Mouse (Mus musculus): ENCODE measurements around the gene Klhl26. TPM values are rescaled to one million over a fixed set of nuclear protein-coding genes. Genes with fewer than 3 reads are reported as not detected.
"Not testable (repeated sequence)": the region's sequence is repeated elsewhere in the genome, so short reads cannot be mapped to it uniquely, and the experiment has no call there.

The Klhl26 gene
- polyA plus RNA-seq, 1 experiment from 2014 or later = 37.5 TPM

GRCm38 (mm10) chr8:70511174-70511573, 34.4 kb upstream of the Klhl26 start:
- not testable (repeated sequence) for H3K27me3 ChIP-seq (replicated peaks; ENCODE audit: control insufficient read depth, insufficient read depth, low read length); ATAC-seq
- 85% methylated on average over 6 of the region's 6 CpGs for WGBS

GRCm38 (mm10) chr8:70510228-70510915, 33.6 kb upstream of the Klhl26 start, which contains the start of gene Uba52:
Gene Uba52, minus strand, starts transcription at chr8:70510801.
- H3K27me3 ChIP-seq (replicated peaks; ENCODE audit: control insufficient read depth, insufficient read depth, low read length) = no peaks in the 10 kb centered on the region
- ATAC-seq = peak; percentile 87
- H3K4me3 ChIP-seq (ENCODE audit: low read length) = peak within 1 kb of the TSS; percentile 97
- peaks cover 23% of the 10 kb centered on the region for H3K4me1 ChIP-seq (ENCODE audit: control insufficient read depth, insufficient read depth, low read depth, low read length)
- WGBS = under 1% methylated on average over 61 of the region's 74 CpGs
- peaks cover 15% of the 10 kb centered on the region for H3K36me3 ChIP-seq (ENCODE audit: control insufficient read depth, insufficient read depth, low read length)
- H3K4me2 ChIP-seq (ENCODE audit: low read length) = peak within 1 kb of the TSS; percentile 100
- peak within 1 kb of the TSS; percentile 98 for H3K9ac ChIP-seq (ENCODE audit: low read depth, low read length)
- H3K27ac ChIP-seq (ENCODE audit: low read depth, low read length) = peak within 1 kb of the TSS; percentile 94
- no peaks in the 10 kb centered on the region for H3K9me3 ChIP-seq (ENCODE audit: control insufficient read depth, low read length)

More at GRCm38 (mm10) chr8:70511174-70511573, 34.4 kb upstream of the Klhl26 start:
- Histone ChIP-seq H3K4me2 (ENCODE audit: low read length) (peak overlapping the region; percentile 54), H3K4me3 (ENCODE audit: low read length) (peak overlapping the region; percentile 97), H3K36me3 (ENCODE audit: control insufficient read depth, insufficient read depth, low read length) (peaks cover 15% of the 10 kb centered on the region), H3K4me1 (ENCODE audit: control insufficient read depth, insufficient read depth, low read depth, low read length) (peaks cover 17% of the 10 kb centered on the region)
- not testable (repeated sequence) for H3K9me3 ChIP-seq (ENCODE audit: control insufficient read depth, low read length); H3K27ac ChIP-seq (ENCODE audit: low read depth, low read length); H3K9ac ChIP-seq (ENCODE audit: low read depth, low read length)

- H3K36me3 ChIP-seq (ENCODE audit: control insufficient read depth, insufficient read depth, low read length) = peaks cover 15% of the 10 kb centered on the region
- H3K4me3 ChIP-seq (ENCODE audit: low read length) = peak overlapping the region; percentile 97
- no peaks in the 10 kb centered on the region for H3K9me3 ChIP-seq (ENCODE audit: control insufficient read depth, low read length)
- H3K4me1 ChIP-seq (ENCODE audit: control insufficient read depth, insufficient read depth, low read depth, low read length) = peaks cover 32% of the 10 kb centered on the region
- ATAC-seq = no peak
- peak overlapping the region; percentile 98 for H3K9ac ChIP-seq (ENCODE audit: low read depth, low read length)
- H3K4me2 ChIP-seq (ENCODE audit: low read length) = peak overlapping the region; percentile 100
- WGBS = 18% methylated on average over 25 of the region's 25 CpGs
- no peak overlapping the region for H3K27ac ChIP-seq (ENCODE audit: low read depth, low read length)
- no peaks in the 10 kb centered on the region for H3K27me3 ChIP-seq (replicated peaks; ENCODE audit: control insufficient read depth, insufficient read depth, low read length)
Measured at GRCm38 (mm10) chr8:70509281-70509952, 32.6 kb upstream of the Klhl26 start.

GRCm38 (mm10) chr8:70507027-70507393, 30.2 kb upstream of the Klhl26 start:
- Histone ChIP-seq H3K4me1 (ENCODE audit: control insufficient read depth, insufficient read depth, low read depth, low read length) (peaks cover 46% of the 10 kb centered on the region), H3K27ac (ENCODE audit: low read depth, low read length) (peak overlapping the region; percentile 98), H3K4me2 (ENCODE audit: low read length) (no peak overlapping the region), H3K9ac (ENCODE audit: low read depth, low read length) (no peak overlapping the region; the same call in 1 of the 2 replicates), H3K27me3 (replicated peaks; ENCODE audit: control insufficient read depth, insufficient read depth, low read length) (peaks cover 12% of the 10 kb centered on the region), H3K4me3 (ENCODE audit: low read length) (0 out of 2 replicates have a peak overlapping the region, but pooled peaks have one; percentile 77), H3K9me3 (ENCODE audit: control insufficient read depth, low read length) (no peaks in the 10 kb centered on the region), H3K36me3 (ENCODE audit: control insufficient read depth, insufficient read depth, low read length) (peaks cover 9% of the 10 kb centered on the region)
- no peak for ATAC-seq
- WGBS = 61% methylated on average over 5 of the region's 5 CpGs

- Histone ChIP-seq H3K27me3 (replicated peaks; ENCODE audit: control insufficient read depth, insufficient read depth, low read length) (peaks cover 17% of the 10 kb centered on the region), H3K4me2 (ENCODE audit: low read length) (peak within 1 kb of the TSS; percentile 65), H3K27ac (ENCODE audit: low read depth, low read length) (peak within 1 kb of the TSS; percentile 98), H3K9me3 (ENCODE audit: control insufficient read depth, low read length) (no peaks in the 10 kb centered on the region), H3K36me3 (ENCODE audit: control insufficient read depth, insufficient read depth, low read length) (peaks cover 9% of the 10 kb centered on the region), H3K9ac (ENCODE audit: low read depth, low read length) (peak within 1 kb of the TSS; percentile 98), H3K4me3 (ENCODE audit: low read length) (peak within 1 kb of the TSS; percentile 77), H3K4me1 (ENCODE audit: control insufficient read depth, insufficient read depth, low read depth, low read length) (peaks cover 48% of the 10 kb centered on the region)
- WGBS = 3% methylated on average over 40 of the region's 40 CpGs
- peak; percentile 88 for ATAC-seq
Measured at GRCm38 (mm10) chr8:70506328-70507026, 29.7 kb upstream of the Klhl26 start, which contains the start of gene Rex1bd. Gene Rex1bd, minus strand, starts transcription at chr8:70506752.

- peak overlapping the region; percentile 77 for H3K4me3 ChIP-seq (ENCODE audit: low read length)
- peaks cover 48% of the 10 kb centered on the region for H3K4me1 ChIP-seq (ENCODE audit: control insufficient read depth, insufficient read depth, low read depth, low read length)
- peaks cover 22% of the 10 kb centered on the region for H3K27me3 ChIP-seq (replicated peaks; ENCODE audit: control insufficient read depth, insufficient read depth, low read length)
- peak overlapping the region; percentile 98 for H3K9ac ChIP-seq (ENCODE audit: low read depth, low read length)
- WGBS = 36% methylated on average over 29 of the region's 32 CpGs
- H3K9me3 ChIP-seq (ENCODE audit: control insufficient read depth, low read length) = no peaks in the 10 kb centered on the region
- ATAC-seq = peak; percentile 27; the same call in 1 of the 2 replicates
- H3K4me2 ChIP-seq (ENCODE audit: low read length) = peak overlapping the region; percentile 65
- peak overlapping the region; percentile 98 for H3K27ac ChIP-seq (ENCODE audit: low read depth, low read length)
- peaks cover 9% of the 10 kb centered on the region for H3K36me3 ChIP-seq (ENCODE audit: control insufficient read depth, insufficient read depth, low read length)
Measured at GRCm38 (mm10) chr8:70505698-70506327, 29.0 kb upstream of the Klhl26 start.

GRCm38 (mm10) chr8:70504851-70505250, 28.1 kb upstream of the Klhl26 start:
- Histone ChIP-seq H3K4me3 (ENCODE audit: low read length) (no peak overlapping the region), H3K9me3 (ENCODE audit: control insufficient read depth, low read length) (no peaks in the 10 kb centered on the region), H3K36me3 (ENCODE audit: control insufficient read depth, insufficient read depth, low read length) (peaks cover 9% of the 10 kb centered on the region), H3K27me3 (replicated peaks; ENCODE audit: control insufficient read depth, insufficient read depth, low read length) (peaks cover 31% of the 10 kb centered on the region), H3K9ac (ENCODE audit: low read depth, low read length) (no peak overlapping the region), H3K4me2 (ENCODE audit: low read length) (peak overlapping the region; percentile 65), H3K27ac (ENCODE audit: low read depth, low read length) (peak overlapping the region; percentile 48), H3K4me1 (ENCODE audit: control insufficient read depth, insufficient read depth, low read depth, low read length) (peaks cover 50% of the 10 kb centered on the region)
- no peak; the same call in 1 of the 2 replicates for ATAC-seq
- 68% methylated on average over 3 of the region's 3 CpGs for WGBS

- H3K4me2 ChIP-seq (ENCODE audit: low read length) = no peak overlapping the region; the same call in 1 of the 2 replicates
- H3K9ac ChIP-seq (ENCODE audit: low read depth, low read length) = 0 out of 2 replicates have a peak overlapping the region, but pooled peaks have one; percentile 1
- no peak for ATAC-seq
- peaks cover 36% of the 10 kb centered on the region for H3K27me3 ChIP-seq (replicated peaks; ENCODE audit: control insufficient read depth, insufficient read depth, low read length)
- H3K36me3 ChIP-seq (ENCODE audit: control insufficient read depth, insufficient read depth, low read length) = peaks cover 9% of the 10 kb centered on the region
- H3K4me3 ChIP-seq (ENCODE audit: low read length) = no peak overlapping the region; the same call in 1 of the 2 replicates
- 35% methylated on average over 16 of the region's 16 CpGs for WGBS
- no peaks in the 10 kb centered on the region for H3K9me3 ChIP-seq (ENCODE audit: control insufficient read depth, low read length)
- H3K27ac ChIP-seq (ENCODE audit: low read depth, low read length) = peak overlapping the region; percentile 48
- H3K4me1 ChIP-seq (ENCODE audit: control insufficient read depth, insufficient read depth, low read depth, low read length) = peaks cover 46% of the 10 kb centered on the region
Measured at GRCm38 (mm10) chr8:70504291-70504716, 27.5 kb upstream of the Klhl26 start.
